7 mouse cellular contexts compared by ENCODE assay signal in the genomic region with DNA sequence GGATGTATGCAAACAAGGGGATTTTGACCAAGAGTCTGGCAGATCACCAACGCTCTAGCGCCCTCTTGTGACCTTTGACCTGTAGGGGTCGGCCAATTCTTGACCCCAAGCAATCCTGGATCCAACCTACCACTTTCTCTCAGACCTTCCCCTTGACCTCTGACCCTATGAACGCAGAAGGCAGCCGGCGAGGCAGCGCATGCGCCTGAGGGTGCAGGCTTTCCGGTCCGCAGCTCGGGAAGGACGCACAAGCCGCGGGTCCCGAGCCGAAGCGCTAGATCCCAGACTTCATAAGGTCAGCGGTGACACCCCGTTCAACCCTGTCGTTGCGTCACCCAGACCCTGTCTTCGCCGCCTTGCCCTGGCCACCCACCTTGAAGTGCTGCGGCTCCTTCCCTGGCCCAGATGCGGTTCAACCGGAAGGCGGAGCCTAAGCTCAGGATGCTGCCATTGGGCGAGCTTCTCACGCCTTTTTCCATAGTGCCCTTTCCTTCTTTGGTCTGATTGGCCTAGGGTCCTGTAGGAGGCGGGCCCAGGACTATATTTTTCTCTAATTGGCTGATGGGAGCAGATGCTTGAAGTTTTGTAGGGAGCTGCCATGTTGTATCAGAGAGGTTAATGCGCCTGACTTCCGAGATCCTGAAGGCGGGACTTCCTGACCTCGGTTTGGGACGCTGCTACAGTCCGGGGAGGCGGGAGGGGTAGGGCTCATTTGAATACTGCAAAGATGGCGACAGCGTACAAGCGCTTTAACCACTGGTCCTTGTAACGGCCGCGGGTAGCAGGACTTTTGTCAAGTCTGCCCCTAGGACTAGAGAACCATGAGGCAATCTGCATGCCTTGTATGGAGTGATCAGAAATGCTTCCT. TPM values are rescaled to one million over a fixed set of nuclear protein-coding genes. Genes with fewer than 3 reads are reported as not detected.
DNase-seq lines count a peak whose midpoint lies in the region; ATAC-seq lines count a peak whose summit lies in the region.

A gene (minus strand): TSS at position 438 of the 868 bp plus-strand sequence.

- H3K4me3 ChIP-seq in embryonic facial prominence, embryonic 12.5 days = peak within 1 kb of the TSS; percentile 61
- H3K4me3 ChIP-seq in limb, embryonic 11.5 days (ENCODE audit: low read depth, low read length) = peak within 1 kb of the TSS; percentile 58
- peak within 1 kb of the TSS; percentile 77 for H3K4me3 ChIP-seq in midbrain, embryonic 14.5 days (replicated peaks; ENCODE audit: low read depth, low read length)

- H3K4me1 ChIP-seq in embryonic facial prominence, embryonic 12.5 days = peaks cover 23% of the 10 kb centered on the region
- H3K4me1 ChIP-seq in limb, embryonic 11.5 days (ENCODE audit: control insufficient read depth, insufficient read depth, low read length) = peaks cover 13% of the 10 kb centered on the region
- peaks cover 14% of the 10 kb centered on the region for H3K4me1 ChIP-seq in midbrain, embryonic 14.5 days (ENCODE audit: control insufficient read depth, insufficient read depth, low read length)

- H3K36me3 ChIP-seq in embryonic facial prominence, embryonic 12.5 days = peaks cover 27% of the 10 kb centered on the region
- peaks cover 6% of the 10 kb centered on the region; the same call in 1 of the 2 replicates for H3K36me3 ChIP-seq in limb, embryonic 11.5 days (ENCODE audit: control insufficient read depth, insufficient read depth, low read length)
- peaks cover 32% of the 10 kb centered on the region for H3K36me3 ChIP-seq in midbrain, embryonic 14.5 days (ENCODE audit: control insufficient read depth, insufficient read depth, low read length)

- no peaks in the 10 kb centered on the region for H3K9me3 ChIP-seq in embryonic facial prominence, embryonic 12.5 days
- no peaks in the 10 kb centered on the region for H3K9me3 ChIP-seq in limb, embryonic 11.5 days (ENCODE audit: control insufficient read depth, low read length)
- H3K9me3 ChIP-seq in midbrain, embryonic 14.5 days (ENCODE audit: control insufficient read depth, low read length) = no peaks in the 10 kb centered on the region

- peak within 1 kb of the TSS; percentile 64 for H3K9ac ChIP-seq in embryonic facial prominence, embryonic 12.5 days
- peak within 1 kb of the TSS; percentile 75 for H3K9ac ChIP-seq in limb, embryonic 11.5 days (ENCODE audit: low read length)
- H3K9ac ChIP-seq in midbrain, embryonic 14.5 days (replicated peaks; ENCODE audit: low read length) = peak within 1 kb of the TSS; percentile 65

- peak; percentile 83 for DNase-seq in adrenal gland, postnatal 25 days
- DNase-seq in heart, adult 11 months = peak; percentile 100
- peak; percentile 94 for DNase-seq in kidney, adult 18-20 months
- peak; percentile 92 for DNase-seq in limb, embryonic 11.5 days (ENCODE audit: low spot score)
- peak; percentile 96 for DNase-seq in midbrain, embryonic 14.5 days
- peak; percentile 80 to 81 for DNase-seq in spleen, adult 18-20 months

- H3K27ac ChIP-seq in embryonic facial prominence, embryonic 12.5 days = peak within 1 kb of the TSS; percentile 75
- H3K27ac ChIP-seq in limb, embryonic 11.5 days (replicated peaks; ENCODE audit: low read depth, low read length) = peak within 1 kb of the TSS; percentile 36
- peak within 1 kb of the TSS; percentile 86 for H3K27ac ChIP-seq in midbrain, embryonic 14.5 days (replicated peaks; ENCODE audit: low read depth, low read length)

- no peaks in the 10 kb centered on the region for H3K27me3 ChIP-seq in embryonic facial prominence, embryonic 12.5 days
- no peaks in the 10 kb centered on the region for H3K27me3 ChIP-seq in limb, embryonic 11.5 days (ENCODE audit: control insufficient read depth, insufficient read depth, low read length)
- H3K27me3 ChIP-seq in midbrain, embryonic 14.5 days (ENCODE audit: control insufficient read depth, insufficient read depth, low read length) = no peaks in the 10 kb centered on the region

- under 1% methylated on average over 43 of the region's 43 CpGs for WGBS in embryonic facial prominence, embryonic 12.5 days
- under 1% methylated on average over 43 of the region's 43 CpGs for WGBS in limb, embryonic 11.5 days
- WGBS in midbrain, embryonic 14.5 days = under 1% methylated on average over 43 of the region's 43 CpGs

- ATAC-seq in embryonic facial prominence, embryonic 12.5 days (ENCODE audit: insufficient number of reproducible peaks, insufficient read depth, low FRiP score, low TSS enrichment) = peak; percentile 93
- peak; percentile 96 for ATAC-seq in limb, embryonic 11.5 days (ENCODE audit: insufficient number of reproducible peaks, low FRiP score, low TSS enrichment, low read depth)
- ATAC-seq in midbrain, embryonic 14.5 days (ENCODE audit: low FRiP score, low TSS enrichment) = peak; percentile 98

- peak within 1 kb of the TSS; percentile 72 for H3K4me2 ChIP-seq in embryonic facial prominence, embryonic 12.5 days (replicated peaks)
- H3K4me2 ChIP-seq in limb, embryonic 11.5 days (ENCODE audit: low read depth, severe bottlenecking) = peak within 1 kb of the TSS; percentile 79
- peak within 1 kb of the TSS; percentile 84 for H3K4me2 ChIP-seq in midbrain, embryonic 14.5 days (ENCODE audit: low read length)

RNA-seq across cellular contexts. Expression of the gene that starts here (rescaled TPM):
- total RNA-seq in adrenal gland, postnatal 25 days (2021) = 338 and 341 TPM in 2 replicates
- 245 and 268 TPM in 2 replicates for polyA plus RNA-seq in embryonic facial prominence, embryonic 12.5 days (2016; fragmentation: Nextera tagmentation; extraction: Ambion mirVana)
- 259 and 263 TPM in 2 replicates for polyA plus RNA-seq in limb, embryonic 11.5 days (2014; fragmentation: Nextera tagmentation; extraction: Ambion mirVana)
- polyA plus RNA-seq in midbrain, embryonic 14.5 days (2014; fragmentation: Nextera tagmentation; extraction: Ambion mirVana) = 261 and 304 TPM in 2 replicates

Comparison
In these comparisons a context has a peak if more than half of its experiments do, and no peak if none do; other contexts are left out.
1. Peak in every context shown above with its lines: DNase-seq, ATAC-seq, H3K4me3 ChIP-seq and H3K27ac ChIP-seq.
2. H3K27ac ChIP-seq: peak in every context shown above with its lines; median percentile 86 in midbrain, embryonic 14.5 days; 75 in embryonic facial prominence, embryonic 12.5 days; 36 in limb, embryonic 11.5 days.